Mouse (Mus musculus) left cerebral cortex, adult 2 months (tissue): Measurements from ENCODE around the gene Dazap1. TPM values are rescaled to one million over a fixed set of nuclear protein-coding genes. Genes with fewer than 3 reads are reported as not detected.
A peak's percentile ranks its signal among the peaks of the same experiment; 100 is the strongest.

Experiments
- DNase-seq, 2 experiments: peaks; one replicate each; pipeline ENCODE4 v3.0.0; 2021 to 2022; ENCODE audit warnings: low spot score in 2 of 2, mixed read lengths in 1 of 2; ENCODE audit errors: extremely low spot score in 1 of 2
- H3K27ac ChIP-seq: fragments of 200-600 bp; 2 replicates; pipeline ENCODE4 v1.8.1; 2022
- H3K4me3 ChIP-seq: fragments of 200-600 bp; 2 replicates; pipeline ENCODE4 v1.8.1; 2022
- CTCF ChIP-seq: fragments of 200-600 bp; IDR thresholded peaks from 2 replicates; pipeline ENCODE4 v1.8.1; 2022; ENCODE audit warnings: antibody characterized with exemption, mild to moderate bottlenecking, moderate library complexity
- intact Hi-C: fragments of 180-260 bp; cut with DNase I; formaldehyde crosslinking; loops from one replicate; pipeline ENCODE4 v1.15.1; 2025
- total RNA-seq, 2 experiments: library from RNA; stranded (reverse); gene quantifications; 2 replicates each; pipeline ENCODE4 v1.2.3; 2021

Gene Dazap1
- total RNA-seq, 2 experiments from 2014 or later = 87.4 to 90.3 TPM

DNA sequence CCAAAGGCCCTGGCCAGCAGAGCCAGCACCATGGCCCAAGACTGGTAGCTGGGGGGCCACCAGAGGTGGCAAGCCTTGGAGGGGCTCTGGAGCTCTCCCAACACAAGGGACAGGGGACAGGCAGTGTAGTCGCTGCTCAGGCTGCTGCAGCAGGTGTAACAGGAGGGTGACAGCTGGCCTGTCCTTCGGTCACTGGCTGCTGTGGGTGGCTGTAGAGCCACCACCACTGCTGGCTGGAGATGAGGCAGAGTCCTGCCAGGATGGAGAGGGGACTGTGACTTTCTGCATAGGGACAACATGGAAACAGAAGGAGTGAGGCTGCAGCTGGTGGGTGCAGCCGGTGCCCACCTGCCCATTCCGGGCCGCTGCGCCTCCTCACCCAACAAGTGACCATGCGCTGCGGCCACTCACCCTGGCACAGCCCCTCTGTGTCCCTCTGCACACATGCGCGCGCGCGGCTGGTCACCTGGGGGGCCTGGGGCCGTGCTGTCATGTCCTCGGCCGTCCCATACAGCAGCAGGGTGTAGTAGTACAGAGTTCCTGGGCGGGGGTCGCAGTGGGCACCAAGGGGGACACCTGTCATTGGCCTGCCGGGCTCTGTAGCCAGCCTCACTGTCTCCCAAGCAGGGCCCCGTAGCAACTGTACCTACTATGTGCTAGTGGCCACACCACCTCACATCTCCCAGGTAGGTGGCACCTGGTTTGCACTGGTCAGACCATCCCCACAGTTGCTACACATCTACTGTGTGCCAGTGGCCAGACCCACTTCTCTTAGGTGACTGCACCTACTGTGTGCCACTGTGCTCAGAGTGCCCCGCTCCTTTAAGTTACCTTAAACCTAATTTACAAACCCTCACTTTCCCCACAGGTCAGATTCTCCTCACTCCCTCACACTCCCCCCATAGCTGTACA lies 60.6 kb downstream of the Dazap1 start:
- H3K27ac ChIP-seq = no peak overlapping the region
- intact Hi-C loops = no loop called here
- no peak for TF ChIP-seq CTCF
- DNase-seq = no peak
- no peak overlapping the region for H3K4me3 ChIP-seq

DNA sequence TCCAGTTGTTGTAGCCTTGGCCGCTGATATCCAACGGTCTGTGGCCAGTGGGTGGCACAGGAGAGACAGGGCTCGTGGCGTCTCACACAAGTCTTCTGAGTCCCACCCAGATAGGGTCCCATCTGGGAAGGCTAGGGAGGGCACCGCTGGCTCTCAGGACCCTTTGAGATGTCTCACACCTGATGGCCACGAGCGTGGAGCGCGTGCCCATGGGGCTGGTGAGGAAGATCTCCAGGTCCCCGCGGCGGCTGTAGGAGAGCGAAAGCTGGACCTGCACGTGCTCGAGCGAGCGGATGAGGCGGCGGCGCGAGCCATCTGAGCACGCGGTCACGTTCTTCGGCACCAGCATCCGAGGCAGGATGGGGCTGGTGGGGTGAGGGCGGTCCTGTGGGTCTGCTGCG lies 61.5 kb downstream of the Dazap1 start:
- intact Hi-C loops = no loop called here
- TF ChIP-seq CTCF = no peak; the same call in 1 of the 2 replicates
- Histone ChIP-seq H3K27ac (peak overlapping the region; percentile 69), H3K4me3 (peak overlapping the region; percentile 63)
- DNase-seq = peak in 1 of 2 experiments; percentile 31

DNA sequence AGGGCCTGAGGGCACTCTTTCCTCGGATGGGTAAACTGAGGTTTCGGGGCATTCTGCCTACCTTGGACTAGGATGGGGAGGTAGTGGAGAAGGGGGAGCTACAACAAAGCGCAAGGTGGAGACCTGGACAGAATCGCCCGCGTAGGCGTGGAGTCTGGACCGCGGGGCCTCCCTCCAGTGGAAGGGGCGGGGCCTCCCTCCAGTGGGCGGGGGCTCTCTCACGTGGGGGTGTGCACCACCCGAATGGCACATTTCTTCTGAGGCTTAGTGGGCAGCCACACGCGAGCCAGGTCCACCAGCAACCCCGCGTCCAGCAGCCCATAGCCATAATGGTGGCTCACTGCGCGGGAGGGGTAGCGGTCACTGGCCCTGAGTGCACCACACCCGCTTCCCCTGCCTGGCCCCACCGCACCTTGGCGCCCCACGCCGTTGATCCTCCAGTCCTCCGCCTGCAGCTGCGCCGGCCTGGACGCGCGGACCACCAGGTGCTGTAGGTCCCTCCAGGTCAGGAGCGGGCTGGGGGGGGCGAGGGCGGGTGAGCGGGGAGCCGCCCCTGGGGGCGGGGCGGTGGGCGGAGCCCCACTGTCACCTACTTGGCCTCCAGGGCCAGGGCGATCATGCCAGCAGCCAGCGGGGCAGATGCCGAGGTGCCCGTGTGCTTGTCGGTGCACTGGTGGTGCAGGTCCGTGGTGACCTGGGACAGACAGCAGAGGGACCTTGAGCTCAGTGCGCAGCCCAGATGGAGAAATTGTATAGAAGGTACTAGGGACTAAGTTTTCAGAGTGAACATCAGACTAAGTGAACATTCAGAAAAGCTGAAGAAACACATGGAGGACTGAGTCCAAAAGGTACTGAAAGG lies 62.2 kb downstream of the Dazap1 start:
- TF ChIP-seq CTCF = no peak
- intact Hi-C loops = no loop called here
- peak in 1 of 2 experiments; percentile 58 for DNase-seq
- peak overlapping the region; percentile 63 for H3K4me3 ChIP-seq
- peak overlapping the region; percentile 69 for H3K27ac ChIP-seq

DNA sequence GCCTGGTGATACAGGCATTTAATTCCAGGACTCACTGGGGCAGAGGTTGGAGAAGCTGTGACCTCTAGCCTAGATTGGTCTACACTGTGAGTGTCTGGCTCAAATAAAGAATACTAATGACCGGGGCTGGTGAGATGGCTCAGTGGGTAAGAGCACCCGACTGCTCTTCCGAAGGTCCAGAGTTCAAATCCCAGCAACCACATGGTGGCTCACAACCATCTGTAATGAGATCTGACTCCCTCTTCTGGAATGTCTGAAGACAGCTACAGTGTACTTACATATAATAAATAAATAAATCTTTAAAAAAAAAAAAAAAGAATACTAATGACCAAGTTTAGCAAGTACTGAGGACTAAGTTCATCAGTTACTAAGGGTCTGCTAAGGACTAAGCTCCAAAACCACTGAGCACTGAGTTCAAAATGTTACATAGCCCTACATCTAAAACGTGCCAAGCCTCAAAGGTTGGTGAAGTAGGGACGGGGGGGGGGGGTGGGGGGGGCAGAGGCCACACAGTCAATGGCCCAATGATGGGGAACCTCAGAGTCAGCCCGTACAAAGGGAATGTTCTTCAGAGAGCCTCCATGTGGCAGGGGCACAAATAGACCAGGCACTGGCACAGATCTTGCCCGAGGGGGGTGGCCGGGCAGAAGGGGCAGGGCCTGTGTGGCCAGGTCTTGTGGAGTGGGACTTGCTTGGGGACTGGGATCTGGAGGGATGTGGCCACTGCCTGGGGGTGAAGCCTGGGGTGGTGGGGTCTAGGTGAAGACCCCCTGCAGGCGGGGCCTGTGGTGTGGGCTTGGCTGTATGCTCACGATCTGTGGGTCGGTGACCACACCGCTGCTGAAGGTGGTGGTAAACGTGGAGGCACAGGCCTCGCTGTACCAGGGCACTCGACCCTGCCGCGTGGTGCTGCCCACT lies 63.1 kb downstream of the Dazap1 start:
- Histone ChIP-seq H3K27ac (no peak overlapping the region), H3K4me3 (no peak overlapping the region)
- TF ChIP-seq CTCF = no peak
- no peak for DNase-seq
- intact Hi-C loops = no loop called here

DNA sequence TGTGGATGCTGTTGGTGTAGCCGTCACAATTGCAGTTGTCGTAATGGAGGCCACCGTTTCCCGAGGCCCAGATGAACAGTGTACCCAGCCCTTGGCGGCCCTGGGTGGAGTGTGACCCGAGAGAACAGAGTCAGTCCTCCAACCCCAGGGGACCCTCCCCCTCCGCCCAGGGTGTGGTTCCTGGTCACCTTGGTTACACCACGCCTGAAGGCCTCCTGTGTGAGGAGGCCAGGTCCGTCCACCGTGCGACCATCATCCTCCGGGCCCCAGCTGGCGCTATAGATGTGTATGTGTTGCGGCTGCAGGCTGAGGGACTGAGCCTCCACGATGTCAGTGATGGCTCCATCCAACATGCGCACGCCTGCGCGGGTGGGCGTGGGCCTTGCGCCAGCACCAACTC lies 63.8 kb downstream of the Dazap1 start:
- TF ChIP-seq CTCF = no peak
- H3K27ac ChIP-seq = no peak overlapping the region
- DNase-seq = no peak
- intact Hi-C loops = no loop called here
- no peak overlapping the region for H3K4me3 ChIP-seq

DNA sequence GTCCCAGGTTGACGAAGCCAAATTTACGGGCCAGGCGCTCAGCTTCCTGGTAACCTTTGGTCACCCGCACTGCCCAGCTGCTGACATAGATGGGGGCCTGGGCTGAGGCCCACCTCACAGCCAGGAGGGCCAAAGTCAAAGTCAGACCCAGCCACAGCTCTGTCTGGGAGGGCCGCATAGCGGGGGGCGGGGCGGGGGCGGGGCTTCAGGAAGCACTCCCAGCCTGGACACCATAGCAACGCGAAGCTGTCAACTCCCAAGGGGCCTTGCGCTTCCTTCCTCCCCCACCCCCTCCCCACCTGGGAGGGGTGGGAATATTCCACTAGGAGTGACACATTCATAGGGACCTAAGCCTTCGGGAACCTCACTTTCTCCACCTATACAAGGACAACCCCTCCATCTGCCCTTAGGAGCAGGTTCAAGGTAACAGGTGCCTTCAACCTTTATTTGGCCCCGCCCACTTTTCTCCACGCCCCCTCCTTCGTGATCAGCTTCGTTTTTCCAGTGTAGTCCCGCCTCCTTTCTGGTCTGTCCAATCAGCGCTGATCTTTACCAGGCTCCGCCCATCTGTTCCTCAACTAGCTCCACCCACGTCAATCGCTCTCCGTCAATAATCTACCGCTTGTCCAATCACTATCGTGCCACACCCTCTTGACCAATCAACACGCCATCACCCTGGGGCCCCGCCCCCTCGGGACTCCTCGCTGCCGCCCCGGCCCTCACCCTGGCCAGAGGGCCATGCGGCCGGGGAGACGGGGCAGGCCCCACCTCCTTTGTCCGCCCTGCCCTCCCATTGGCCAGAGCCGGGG lies 68.2 kb downstream of the Dazap1 start, which contains the start of the genes Pcsk4 and Reep6:
Gene Pcsk4 (minus strand): TSS at position 226 of the 809 bp plus-strand sequence.
Gene Reep6 (plus strand): TSS at position 681 of the 809 bp plus-strand sequence.
- peak; percentile 88 to 94 for DNase-seq
- intact Hi-C loops = no loop called here
- TF ChIP-seq CTCF = no peak

DNA sequence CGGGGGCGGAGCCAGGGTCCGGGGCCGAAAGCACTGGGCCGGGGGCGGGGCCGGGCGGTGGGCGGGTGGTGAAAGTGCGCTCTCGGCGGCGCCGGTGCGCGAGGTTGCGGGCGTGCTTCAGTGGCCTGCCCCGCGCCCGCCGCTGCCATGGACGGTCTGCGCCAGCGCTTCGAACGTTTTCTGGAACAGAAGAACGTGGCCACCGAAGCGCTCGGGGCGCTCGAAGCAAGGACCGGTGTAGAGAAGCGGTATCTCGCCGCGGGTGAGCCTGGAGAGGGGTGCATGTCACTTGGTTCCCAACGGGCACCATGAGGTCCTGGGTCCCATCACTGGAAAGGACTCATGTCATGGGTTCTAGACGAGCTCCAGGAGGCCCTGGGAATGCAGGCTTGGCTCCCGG lies 68.8 kb downstream of the Dazap1 start:
- no peak for DNase-seq
- TF ChIP-seq CTCF = no peak
- intact Hi-C loops = no loop called here
- peak overlapping the region; percentile 58 for H3K4me3 ChIP-seq
- no peak overlapping the region for H3K27ac ChIP-seq

More for the DNA sequence above, 68.2 kb downstream of the Dazap1 start, which contains the start of the genes Pcsk4 and Reep6:
- Histone ChIP-seq H3K27ac (0 out of 2 replicates have a peak within 1 kb of the TSS, but pooled peaks have one; percentile 33), H3K4me3 (peak within 1 kb of the TSS; percentile 58)

DNA sequence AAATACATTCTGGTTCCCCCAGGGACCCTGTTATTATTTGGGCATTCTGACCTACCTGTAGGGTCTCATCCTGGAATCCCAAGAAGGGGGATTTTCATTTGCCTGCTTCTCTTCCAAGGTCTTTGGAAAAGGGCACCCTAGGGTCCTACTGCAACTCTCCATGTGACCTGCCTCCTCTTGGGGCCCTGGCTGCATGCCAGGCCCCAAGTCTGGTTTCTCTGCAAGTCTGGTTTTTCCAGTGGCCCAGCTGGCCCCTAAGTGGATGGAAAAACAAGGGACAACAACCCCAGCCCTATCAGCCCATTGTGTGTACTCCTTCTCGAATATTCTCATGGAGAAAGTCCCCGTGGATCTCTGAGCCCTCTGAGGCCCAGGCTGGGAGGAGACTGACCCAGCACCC lies 69.6 kb downstream of the Dazap1 start:
- TF ChIP-seq CTCF = no peak
- Histone ChIP-seq H3K4me3 (no peak overlapping the region), H3K27ac (no peak overlapping the region)
- intact Hi-C loops = no loop called here
- DNase-seq = no peak

DNA sequence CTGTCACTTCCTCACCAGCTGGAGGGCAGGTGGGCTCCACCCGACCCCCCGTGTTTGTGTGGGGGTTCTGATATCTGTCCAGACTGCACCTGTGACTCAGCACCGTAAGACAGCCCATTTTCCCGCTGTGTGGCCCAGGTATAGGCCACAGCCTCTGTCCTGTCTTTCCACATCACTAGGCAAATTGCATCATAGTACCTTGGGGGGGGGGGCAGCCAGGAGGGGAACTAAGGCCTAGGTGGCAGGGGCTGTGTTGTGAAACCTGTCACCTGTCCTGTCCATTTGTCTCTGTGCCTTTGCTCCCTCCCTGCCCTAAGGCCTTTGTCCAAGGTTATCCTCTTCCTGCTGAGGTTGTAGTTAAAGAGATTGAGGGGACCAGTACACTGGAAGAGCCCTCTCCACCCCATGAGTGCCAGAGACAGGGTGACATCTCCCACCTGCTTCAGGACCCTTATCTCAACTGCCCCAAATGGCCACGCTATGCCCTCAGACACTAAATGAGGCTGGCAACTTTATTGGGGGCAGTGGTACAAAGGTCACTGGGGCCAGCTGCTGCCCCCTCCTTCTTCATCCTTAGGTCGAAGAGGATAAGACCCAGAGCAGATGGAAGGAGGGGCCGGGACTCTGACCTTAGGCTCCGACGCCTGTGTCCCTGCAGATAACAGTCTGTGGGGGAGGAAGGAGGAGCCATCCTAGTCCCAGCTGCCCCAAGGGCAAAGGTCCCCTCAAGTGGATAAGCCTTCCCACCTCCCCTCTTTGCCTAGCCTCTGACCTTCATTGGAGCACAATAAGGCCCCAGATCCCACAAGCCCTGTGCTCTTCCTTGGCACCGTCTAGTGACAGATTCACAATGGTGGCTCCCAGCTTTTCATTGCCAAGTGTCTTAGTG lies 70.6 kb downstream of the Dazap1 start:
- DNase-seq = no peak
- no peak for TF ChIP-seq CTCF
- Histone ChIP-seq H3K27ac (no peak overlapping the region), H3K4me3 (no peak overlapping the region)
- intact Hi-C loops = no loop called here
